Mouse (Mus musculus): ENCODE results near the gene Ythdc1. TPM values are rescaled to one million over a fixed set of nuclear protein-coding genes. Genes with fewer than 3 reads are reported as not detected.
A peak's percentile ranks its signal among the peaks of the same experiment; 100 is the strongest.

Ythdc1 gene
- total and polyA plus RNA-seq, 3 experiments, result 40.0 to 116 (median 64.9) TPM

DNA sequence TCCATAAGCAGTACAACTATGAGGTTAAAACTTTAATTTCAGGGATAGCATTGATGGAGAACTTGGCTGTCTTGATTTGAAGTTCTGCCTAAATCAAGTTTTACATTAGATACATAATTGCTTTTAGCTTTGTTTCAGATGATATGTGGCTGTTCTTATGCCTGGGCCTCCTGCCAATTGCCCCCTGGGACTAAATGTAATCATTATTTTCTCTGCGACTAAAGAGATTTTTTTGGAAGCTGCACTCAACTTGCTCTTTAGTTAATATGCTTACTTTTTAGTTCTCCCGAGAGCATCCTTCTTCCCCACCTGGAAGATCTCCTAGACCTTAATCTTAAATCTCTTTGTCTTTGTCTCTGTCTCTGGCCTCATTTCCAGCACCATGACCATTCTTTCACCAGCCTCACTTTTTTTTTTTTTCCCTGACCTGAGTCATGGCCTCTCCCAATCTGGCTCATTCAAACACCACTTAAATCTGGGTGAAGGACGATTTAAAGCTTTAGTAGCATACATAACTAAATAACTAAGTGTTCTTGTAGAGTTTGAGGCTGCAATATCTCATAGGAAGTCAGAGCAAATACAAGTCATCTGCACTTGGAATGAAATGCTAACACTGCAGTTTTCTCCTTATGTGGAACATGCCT, 34.9 kb upstream of the Ythdc1 start:
- Histone ChIP-seq H3K9ac (ENCODE audit: insufficient read depth, low read depth) (no peak overlapping the region), H3K9me3 (replicated peaks; ENCODE audit: low read length) (no peaks in the 10 kb centered on the region), H3K27ac (ENCODE audit: insufficient read depth, low read depth) (no peak overlapping the region), H3K36me3 (replicated peaks in 1 of 2; ENCODE audit: control insufficient read depth in 1 of 2, insufficient read depth in 1 of 2, low read length in 1 of 2) (no peaks in the 10 kb centered on the region), H3K27me3 (replicated peaks) (no peaks in the 10 kb centered on the region), H3K4me1 (ENCODE audit: control insufficient read depth in 1 of 2, insufficient read depth in 2 of 2) (no peaks in the 10 kb centered on the region), H3K4me3 (replicated peaks in 1 of 3; ENCODE audit: low read depth in 2 of 3, low read length in 2 of 3, poor library complexity in 1 of 3) (no peak overlapping the region), H3K79me2 (replicated peaks; ENCODE audit: control insufficient read depth, extremely low read depth, insufficient read depth, poor library complexity, severe bottlenecking) (no peaks in the 10 kb centered on the region), H3K4me2 (ENCODE audit: insufficient read depth, low read depth, poor library complexity, severe bottlenecking) (no peak overlapping the region)
- no peak for DNase-seq (ENCODE audit: extremely low read depth)
- in situ Hi-C loops (cut with MboI; ENCODE audit: low pct_ligation_motif_present, low pct_unique_long_range_greater_than_20kb, low sequenced_read_pairs), result loop anchor here (25.0 kb wide), 1 partner anchor 282 kb away; no protein-coding TSS in a partner anchor
- dilution Hi-C loops (cut with MboI; ENCODE audit: extremely low pct_ligation_motif_present, extremely low pct_unique_long_range_greater_than_20kb, low sequenced_read_pairs), result no loop called here
- TF ChIP-seq CHD1 (IDR thresholded peaks at IDR 0.05; ENCODE audit: low read depth, low read length) (no peak), CHD2 (IDR thresholded peaks at IDR 0.05; ENCODE audit: low read length) (no peak), NRF1 (IDR thresholded peaks at IDR 0.05; ENCODE audit: low read depth, low read length) (no peak), ZNF384 (IDR thresholded peaks at IDR 0.05; ENCODE audit: low read depth, low read length) (no peak), MEF2A (IDR thresholded peaks at IDR 0.05; ENCODE audit: borderline replicate concordance, low read depth, low read length) (no peak), POLR2A (IDR thresholded peaks at IDR 0.05; ENCODE audit: low read depth, low read length) (no peak), ELF1 (IDR thresholded peaks at IDR 0.05; ENCODE audit: low read depth, low read length) (no peak), NELFE (IDR thresholded peaks at IDR 0.05; ENCODE audit: low read depth, low read length) (no peak), CTCF (conservative IDR thresholded peaks at IDR 0.05 in 1 of 2, IDR thresholded peaks at IDR 0.05 in 1 of 2; ENCODE audit: low read depth in 2 of 2, low read length in 2 of 2) (no peak), ZC3H11A (IDR thresholded peaks at IDR 0.05; ENCODE audit: low read depth, low read length) (no peak), ZKSCAN1 (IDR thresholded peaks at IDR 0.05; ENCODE audit: borderline replicate concordance, low read depth, low read length) (no peak), PAX5 (IDR thresholded peaks at IDR 0.05; ENCODE audit: low read length) (no peak), ZMIZ1 (IDR thresholded peaks at IDR 0.05; ENCODE audit: low read depth, low read length) (no peak), RAD21 (IDR thresholded peaks at IDR 0.05; ENCODE audit: low read depth, low read length) (no peak), JUN (IDR thresholded peaks at IDR 0.05; ENCODE audit: insufficient read depth, low read depth, low read length) (no peak), JUND (conservative IDR thresholded peaks at IDR 0.05; ENCODE audit: low read depth, low read length) (no peak), ETS1 (conservative IDR thresholded peaks at IDR 0.05; ENCODE audit: low read depth, low read length) (no peak), USF2 (conservative IDR thresholded peaks at IDR 0.05; ENCODE audit: low read depth, low read length) (no peak), TBP (conservative IDR thresholded peaks at IDR 0.05; ENCODE audit: low read depth, low read length) (no peak)

- Histone ChIP-seq H3K36me3 (replicated peaks in 1 of 2; ENCODE audit: control insufficient read depth in 1 of 2, insufficient read depth in 1 of 2, low read length in 1 of 2) (no peaks in the 10 kb centered on the region), H3K9me3 (replicated peaks; ENCODE audit: low read length) (no peaks in the 10 kb centered on the region), H3K27me3 (replicated peaks) (no peaks in the 10 kb centered on the region), H3K79me2 (replicated peaks; ENCODE audit: control insufficient read depth, extremely low read depth, insufficient read depth, poor library complexity, severe bottlenecking) (no peaks in the 10 kb centered on the region), H3K4me2 (ENCODE audit: insufficient read depth, low read depth, poor library complexity, severe bottlenecking) (no peak overlapping the region), H3K9ac (ENCODE audit: insufficient read depth, low read depth) (no peak overlapping the region), H3K27ac (ENCODE audit: insufficient read depth, low read depth) (no peak overlapping the region), H3K4me3 (replicated peaks in 1 of 3; ENCODE audit: low read depth in 2 of 3, low read length in 2 of 3, poor library complexity in 1 of 3) (no peak overlapping the region), H3K4me1 (ENCODE audit: control insufficient read depth in 1 of 2, insufficient read depth in 2 of 2) (no peaks in the 10 kb centered on the region)
- dilution Hi-C loops (cut with MboI; ENCODE audit: extremely low pct_ligation_motif_present, extremely low pct_unique_long_range_greater_than_20kb, low sequenced_read_pairs) (no loop called here), in situ Hi-C loops (cut with MboI; ENCODE audit: low pct_ligation_motif_present, low pct_unique_long_range_greater_than_20kb, low sequenced_read_pairs) (loop anchor here (25.0 kb wide), 1 partner anchor 284 kb away; no protein-coding TSS in a partner anchor)
- DNase-seq (ENCODE audit: extremely low read depth), result peak; percentile 38
- TF ChIP-seq SMC3 (IDR thresholded peaks at IDR 0.05; ENCODE audit: low read depth, low read length) (peak; percentile 56), CTCF (conservative IDR thresholded peaks at IDR 0.05 in 1 of 2, IDR thresholded peaks at IDR 0.05 in 1 of 2; ENCODE audit: low read depth in 2 of 2, low read length in 2 of 2) (peak in 1 of 2 experiments; percentile 63; a peak in 2 of 4 replicates), PAX5 (IDR thresholded peaks at IDR 0.05; ENCODE audit: low read length) (no peak), BHLHE40 (IDR thresholded peaks at IDR 0.05; ENCODE audit: low read depth, low read length) (no peak), RAD21 (IDR thresholded peaks at IDR 0.05; ENCODE audit: low read depth, low read length) (peak; percentile 58), TBP (conservative IDR thresholded peaks at IDR 0.05; ENCODE audit: low read depth, low read length) (no peak), MAFK (IDR thresholded peaks at IDR 0.05; ENCODE audit: insufficient replicate concordance, low read length) (no peak), USF2 (conservative IDR thresholded peaks at IDR 0.05; ENCODE audit: low read depth, low read length) (no peak), E2F4 (IDR thresholded peaks at IDR 0.05; ENCODE audit: insufficient replicate concordance, low read depth, low read length) (no peak), KAT2A (IDR thresholded peaks at IDR 0.05; ENCODE audit: insufficient replicate concordance, low read length) (no peak)
Observed at GRCm38 (mm10) chr5:86771010-86771409, 33.0 kb upstream of the Ythdc1 start.

All from CH12.LX (cell line).